Mouse (Mus musculus) liver, embryonic 14.5 days (tissue): ENCODE data around the gene Slc35b3. TPM values are rescaled to one million over a fixed set of nuclear protein-coding genes. Genes with fewer than 3 reads are reported as not detected.

ENCODE experiments used
- ATAC-seq: fragments of 200-750 bp; cut with Nextera tagmentation; 2 replicates; pipeline ENCODE4 v1.8.0; 2017; ENCODE audit warnings: moderate number of reproducible peaks, mild to moderate bottlenecking, moderate library complexity; ENCODE audit not compliant: insufficient read depth
- DNase-seq, 3 experiments: peaks; one replicate each; pipeline ENCODE4 v3.0.0-alpha.2; 2012 to 2013; ENCODE audit warnings: low read depth in 3 of 3, low spot score in 3 of 3
- H3K27ac ChIP-seq: fragments of 300-500 bp; sonication (generic); 2 replicates; pipeline ENCODE4 v1.5.1; 2014; ENCODE audit warnings: moderate library complexity, mild to moderate bottlenecking, control low read depth, inconsistent platforms
- H3K27me3 ChIP-seq: fragments of 300-500 bp; sonication (generic); 2 replicates; pipeline ENCODE4 v1.6.1; 2014; ENCODE audit warnings: mild to moderate bottlenecking, low read length, moderate library complexity; ENCODE audit not compliant: control insufficient read depth, insufficient read depth
- H3K36me3 ChIP-seq: fragments of 300-500 bp; sonication (generic); replicated peaks from 2 replicates; pipeline ENCODE4 v1.6.1; 2014; ENCODE audit warnings: low read depth; ENCODE audit not compliant: control insufficient read depth, insufficient read depth
- H3K4me1 ChIP-seq, 2 experiments: fragments of 200-500 bp in 1 of 2; fragments of 300-500 bp in 1 of 2; sonication (generic) in 1 of 2; replicated peaks; 2 replicates each; pipeline ENCODE4 v1.6.1; 2012 to 2014; ENCODE audit warnings: antibody characterized with exemption in 1 of 2, inconsistent platforms in 1 of 2, low read length in 1 of 2; ENCODE audit not compliant: control insufficient read depth in 2 of 2, insufficient read depth in 2 of 2
- H3K4me2 ChIP-seq: fragments of 300-500 bp; sonication (generic); 2 replicates; pipeline ENCODE4 v1.6.1; 2014; ENCODE audit warnings: low read depth, mild to moderate bottlenecking, control low read depth, moderate library complexity
- H3K4me3 ChIP-seq, 2 experiments: fragments of 200-500 bp in 1 of 2; fragments of 300-500 bp in 1 of 2; sonication (generic) in 1 of 2; 2 replicates each; pipeline ENCODE4 v1.5.1; 2012 to 2014; ENCODE audit warnings: low read depth in 2 of 2, low read length in 2 of 2, mild to moderate bottlenecking in 2 of 2, control low read depth in 1 of 2, inconsistent platforms in 1 of 2, moderate library complexity in 1 of 2; ENCODE audit not compliant: insufficient read depth in 1 of 2
- H3K9ac ChIP-seq: fragments of 300-500 bp; sonication (generic); replicated peaks from 2 replicates; pipeline ENCODE4 v1.6.1; 2014; ENCODE audit warnings: mild to moderate bottlenecking, control low read depth, moderate library complexity
- H3K9me3 ChIP-seq: fragments of 300-500 bp; sonication (generic); 2 replicates; pipeline ENCODE4 v1.6.1; 2016; ENCODE audit warnings: low read length, mixed read lengths; ENCODE audit not compliant: control insufficient read depth
- CTCF ChIP-seq: IDR thresholded peaks from 2 replicates; pipeline ENCODE4 v1.5.1; 2016; ENCODE audit warnings: antibody characterized with exemption, low read depth, control low read depth
- EP300 ChIP-seq: IDR thresholded peaks from 2 replicates; pipeline ENCODE4 v1.6.1; 2016; ENCODE audit warnings: antibody characterized with exemption, low read depth
- WGBS: fragments of 180-500 bp; shearing (Covaris S2); extraction: QIAGEN DNeasy Blood & Tissue Kit; methylation state at CpG from one replicate; pipeline ENCODE4 v1.1.7; 2014; ENCODE audit not compliant: insufficient replicate concordance; 5-methylcytosine and 5-hydroxymethylcytosine counted together
- polyA plus RNA-seq, 2 experiments: library from polyadenylated mRNA; depleted of rRNA in 1 of 2; stranded (reverse) in 1 of 2; unstranded in 1 of 2; fragments of >200 nt; fragmentation: Nextera tagmentation in 1 of 2; extraction: Ambion mirVana in 1 of 2; gene quantifications; 2 replicates each; pipeline versions ENCODE4 v1.2.1 to v1.2.3; 2012 to 2014

Slc35b3 gene
- polyA plus RNA-seq, 2 experiments, result 9.2 to 10.3 TPM

GRCm38 (mm10) chr13:38958037-38958436 lies 2.6 kb downstream of the Slc35b3 start:
- Histone ChIP-seq H3K27ac (no peak overlapping the region), H3K9me3 (no peaks in the 10 kb centered on the region), H3K27me3 (no peaks in the 10 kb centered on the region), H3K4me3 (no peak overlapping the region), H3K4me1 (peaks cover 5 to 17% of the 10 kb centered on the region in 2 experiments; a peak in 3 of 4 replicates), H3K36me3 (peaks cover 5% of the 10 kb centered on the region; the same call in 1 of the 2 replicates), H3K4me2 (peak overlapping the region; percentile 11; the same call in 1 of the 2 replicates), H3K9ac (no peak overlapping the region)
- no peak for DNase-seq
- WGBS, result 70% methylated on average over 5 of the region's 5 CpGs
- TF ChIP-seq EP300 (no peak), CTCF (no peak)
- no peak for ATAC-seq

DNA sequence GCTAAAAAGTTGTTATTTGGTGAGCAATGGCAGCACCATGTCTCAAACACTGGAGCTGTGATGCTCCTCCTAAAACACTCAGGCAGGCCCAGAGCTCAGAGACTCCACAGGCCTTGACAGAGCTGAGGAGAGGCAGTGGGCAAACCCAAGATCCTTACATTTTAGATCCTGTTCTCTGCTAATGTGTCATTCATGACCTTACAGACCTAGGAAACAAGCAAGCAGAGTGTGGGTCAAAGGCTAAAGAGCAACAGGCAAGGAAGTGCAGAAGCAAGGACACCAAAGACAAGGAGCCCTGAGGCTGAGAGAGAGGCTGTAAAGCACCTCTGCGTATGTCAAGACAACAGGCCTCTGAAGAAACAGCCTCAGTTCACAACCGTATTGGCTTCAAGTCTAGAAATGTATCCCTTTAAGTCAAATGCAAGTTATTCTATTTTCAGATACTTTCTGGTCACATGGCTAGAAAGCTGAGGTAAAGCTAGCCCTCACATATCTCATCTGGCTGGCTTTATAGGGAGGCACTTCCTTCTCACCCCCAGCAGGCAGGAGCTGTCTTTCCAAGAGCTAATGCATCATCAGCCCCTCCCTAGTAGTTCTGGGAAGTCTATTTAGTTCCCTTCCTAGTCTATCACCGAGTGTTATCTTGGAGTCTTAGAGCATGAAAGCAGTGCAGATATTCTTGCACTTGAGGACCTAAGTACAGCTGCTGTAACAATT lies 14.2 kb downstream of the Slc35b3 start:
- peaks cover 2% of the 10 kb centered on the region for H3K36me3 ChIP-seq

GRCm38 (mm10) chr13:38945767-38946166 lies 14.9 kb downstream of the Slc35b3 start:
- no peak overlapping the region for H3K4me3 ChIP-seq
- no peaks in the 10 kb centered on the region for H3K27me3 ChIP-seq
- no peak for ATAC-seq
- TF ChIP-seq CTCF, result no peak
- no peak for TF ChIP-seq EP300
- H3K9me3 ChIP-seq, result no peaks in the 10 kb centered on the region
- DNase-seq, result no peak
- no peak overlapping the region for H3K27ac ChIP-seq
- WGBS, result 55% methylated on average over 1 of the region's 1 CpGs
- H3K9ac ChIP-seq, result no peak overlapping the region
- peaks cover 2% of the 10 kb centered on the region for H3K36me3 ChIP-seq
- no peak overlapping the region for H3K4me2 ChIP-seq
- peaks cover 0 to 7% of the 10 kb centered on the region in 2 experiments; a peak in 2 of 4 replicates for H3K4me1 ChIP-seq

More for the DNA sequence above, 14.2 kb downstream of the Slc35b3 start:
- H3K4me2 ChIP-seq, result no peak overlapping the region
- 53% methylated on average over 3 of the region's 3 CpGs for WGBS
- no peak overlapping the region for H3K4me3 ChIP-seq
- H3K9me3 ChIP-seq, result no peaks in the 10 kb centered on the region
- H3K27me3 ChIP-seq, result no peaks in the 10 kb centered on the region
- H3K27ac ChIP-seq, result no peak overlapping the region
- TF ChIP-seq CTCF, result no peak
- no peak for TF ChIP-seq EP300
- 0 out of 2 replicates have a peak, but pooled peaks have one; percentile 37 for ATAC-seq
- DNase-seq, result peak in 1 of 3 experiments; percentile 19
- H3K4me1 ChIP-seq, result peaks cover 0 to 7% of the 10 kb centered on the region in 2 experiments; a peak in 2 of 4 replicates
- H3K9ac ChIP-seq, result no peak overlapping the region

DNA sequence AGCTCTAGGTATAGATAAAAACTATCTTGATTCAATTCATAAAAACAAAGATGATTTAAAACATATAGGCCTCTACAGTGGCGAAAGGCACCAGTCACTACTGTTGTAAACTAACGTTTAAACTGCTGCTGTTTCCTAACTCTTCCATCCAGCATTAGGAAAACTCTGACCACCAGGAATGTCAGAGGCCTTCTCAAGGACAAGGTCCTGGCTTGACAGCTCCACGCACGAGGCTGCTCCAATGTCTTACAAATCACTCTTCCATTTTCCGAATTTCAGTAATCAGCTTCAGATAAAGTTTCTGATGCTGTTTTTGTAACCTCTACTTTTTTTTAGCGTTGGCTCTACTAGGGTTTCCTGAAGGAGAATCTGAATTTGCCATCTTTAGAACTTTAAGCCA lies 15.7 kb downstream of the Slc35b3 start:
- no peaks in the 10 kb centered on the region for H3K9me3 ChIP-seq
- H3K27ac ChIP-seq, result no peak overlapping the region
- no peak overlapping the region for H3K9ac ChIP-seq
- TF ChIP-seq EP300, result no peak
- TF ChIP-seq CTCF, result no peak
- peaks cover 0 to 7% of the 10 kb centered on the region in 2 experiments; a peak in 2 of 4 replicates for H3K4me1 ChIP-seq
- H3K4me3 ChIP-seq, result no peak overlapping the region
- H3K4me2 ChIP-seq, result no peak overlapping the region
- H3K27me3 ChIP-seq, result no peaks in the 10 kb centered on the region
- ATAC-seq (no peak), DNase-seq (no peak)
- 71% methylated on average over 6 of the region's 6 CpGs for WGBS
- peaks cover 2% of the 10 kb centered on the region; the same call in 1 of the 2 replicates for H3K36me3 ChIP-seq

DNA sequence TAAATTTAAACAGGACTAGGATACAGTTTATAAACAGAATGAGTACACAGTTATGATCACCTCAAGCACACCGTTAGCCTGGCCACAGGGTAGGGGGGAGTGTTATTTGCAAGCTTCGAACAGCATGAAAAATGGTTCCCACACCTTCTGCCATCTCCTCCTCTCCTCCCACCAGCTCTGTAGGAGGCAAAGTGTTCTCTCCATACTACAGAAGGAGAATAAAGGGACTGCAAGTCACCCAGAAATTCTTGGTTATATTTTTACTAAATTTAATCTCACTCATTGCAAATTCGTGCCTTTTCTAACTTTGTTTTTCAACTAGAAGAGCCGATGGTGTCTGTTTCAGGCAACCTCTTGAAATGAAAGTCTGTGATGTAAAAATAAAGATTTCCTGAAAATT lies 18.9 kb downstream of the Slc35b3 start:
- Histone ChIP-seq H3K36me3 (no peaks in the 10 kb centered on the region), H3K9ac (no peak overlapping the region)

More for the DNA sequence above, 18.9 kb downstream of the Slc35b3 start:
- Histone ChIP-seq H3K4me3 (no peak overlapping the region), H3K27ac (no peak overlapping the region), H3K27me3 (no peaks in the 10 kb centered on the region), H3K9me3 (no peaks in the 10 kb centered on the region), H3K4me1 (peaks cover 0 to 7% of the 10 kb centered on the region in 2 experiments; a peak in 2 of 4 replicates), H3K4me2 (no peak overlapping the region)
- no peak for ATAC-seq
- DNase-seq, result no peak
- TF ChIP-seq EP300, result no peak
- TF ChIP-seq CTCF, result no peak
- 77% methylated on average over 4 of the region's 4 CpGs for WGBS
